Mouse (Mus musculus): ENCODE data around the gene Tspan1.

DNA sequence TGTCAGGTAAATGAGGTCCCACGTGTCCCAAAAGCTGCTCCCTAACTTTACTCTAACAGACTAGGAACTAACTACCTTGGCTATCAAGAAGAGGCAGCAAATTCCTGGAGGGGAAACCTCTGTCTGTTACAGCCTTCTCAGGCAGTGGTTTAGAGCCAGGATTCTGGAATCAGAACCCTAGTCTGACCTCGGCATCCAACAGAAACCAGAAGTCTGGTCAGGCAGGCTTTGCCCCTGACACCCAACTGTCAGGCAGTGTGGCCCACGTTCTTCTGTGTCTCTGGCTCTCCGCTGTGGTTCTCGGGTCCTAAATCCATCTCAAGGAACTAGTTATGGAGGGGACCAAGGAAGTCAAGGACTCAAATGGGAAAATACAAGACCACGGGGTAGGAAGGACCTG lies 16.2 kb downstream of the Tspan1 start, which contains the start of gene Lurap1:
- TF ChIP-seq CTCF (IDR thresholded peaks at IDR 0.05; ENCODE audit: low read depth, low read length) (no peak), TAL1 (conservative IDR thresholded peaks at IDR 0.05; ENCODE audit: low read depth, low read length) (no peak), GATA1 (IDR thresholded peaks at IDR 0.05; ENCODE audit: borderline replicate concordance, low read length) (no peak)

Data from G1E (cell line).